Mouse (Mus musculus): ENCODE data around the gene Rem1.

- TF ChIP-seq CTCF (IDR thresholded peaks at IDR 0.05; ENCODE audit: low read depth) = no peak
- no peak for TF ChIP-seq EP300 (IDR thresholded peaks at IDR 0.05; ENCODE audit: low read depth)
Measured at GRCm38 (mm10) chr2:152675252-152675791, 48.6 kb downstream of the Rem1 start.

Data from heart, postnatal 0 days (tissue).